Mouse (Mus musculus) testis, adult 2 months (tissue): ENCODE data around the gene Pdzrn4.

Source experiments
- CTCF ChIP-seq: fragments of 200-500 bp; IDR thresholded peaks from 2 replicates; pipeline ENCODE4 v1.5.1; 2012; ENCODE audit warnings: low read depth, mild to moderate bottlenecking, inconsistent platforms, low read length, moderate library complexity; ENCODE audit not compliant: control insufficient read depth, insufficient read depth, insufficient replicate concordance
- POLR2A ChIP-seq: fragments of 200-500 bp; IDR thresholded peaks from 2 replicates; pipeline ENCODE4 v1.6.1; 2012; ENCODE audit warnings: low read depth, mild to moderate bottlenecking, inconsistent platforms, low read length, moderate library complexity; ENCODE audit not compliant: control insufficient read depth

DNA sequence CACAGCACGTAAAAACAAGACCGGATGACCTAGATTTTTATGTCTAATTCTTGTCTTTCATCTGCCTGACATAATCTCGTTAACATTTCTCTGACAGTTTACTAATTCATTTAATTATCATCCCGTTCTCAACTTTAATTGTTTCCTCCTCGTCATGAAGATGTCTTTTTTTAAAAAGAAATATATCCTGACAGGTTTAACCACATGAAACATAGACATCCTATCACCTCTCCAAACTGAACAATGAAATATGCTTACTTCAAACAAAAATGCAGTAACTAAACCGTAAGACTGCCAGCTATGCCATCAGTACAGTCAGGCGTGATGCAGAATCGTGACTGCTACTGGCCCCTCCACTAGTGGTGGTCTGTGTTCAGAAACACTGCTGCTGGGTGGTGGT is 362.3 kb downstream of the Pdzrn4 start:
- TF ChIP-seq CTCF (no peak), POLR2A (no peak)
